Mouse (Mus musculus) liver, postnatal 0 days (tissue): Measurements from ENCODE around the gene Ephx3. TPM values are rescaled to one million over a fixed set of nuclear protein-coding genes. Genes with fewer than 3 reads are reported as not detected.

Experiments
- ATAC-seq: fragments of 200-750 bp; cut with Nextera tagmentation; 2 replicates; pipeline ENCODE4 v1.8.0; 2017; ENCODE audit warnings: mild to moderate bottlenecking, moderate library complexity
- DNase-seq: peaks from one replicate; pipeline ENCODE4 v3.0.0-alpha.2; 2016
- H3K27ac ChIP-seq: fragments of 300-500 bp; sonication (generic); 2 replicates; pipeline ENCODE4 v1.5.1; 2014; ENCODE audit warnings: antibody characterized with exemption, moderate library complexity, mild to moderate bottlenecking, low read depth
- H3K27me3 ChIP-seq: fragments of 300-500 bp; sonication (generic); 2 replicates; pipeline ENCODE4 v1.6.1; 2014; ENCODE audit warnings: low read length, control low read depth, mixed read lengths; ENCODE audit not compliant: insufficient read depth
- H3K36me3 ChIP-seq: fragments of 300-500 bp; sonication (generic); replicated peaks from 2 replicates; pipeline ENCODE4 v1.6.1; 2014; ENCODE audit warnings: mild to moderate bottlenecking, control low read depth, low read length, moderate library complexity, mixed read lengths; ENCODE audit not compliant: insufficient read depth
- H3K4me1 ChIP-seq: fragments of 300-500 bp; sonication (generic); 2 replicates; pipeline ENCODE4 v1.6.1; 2014; ENCODE audit warnings: antibody characterized with exemption, mild to moderate bottlenecking, control low read depth; ENCODE audit not compliant: insufficient read depth
- H3K4me2 ChIP-seq: fragments of 300-500 bp; sonication (generic); 2 replicates; pipeline ENCODE4 v1.6.1; 2014; ENCODE audit warnings: low read depth, mild to moderate bottlenecking, low read length, moderate library complexity, mixed read lengths
- H3K4me3 ChIP-seq: fragments of 300-500 bp; sonication (generic); 2 replicates; pipeline ENCODE4 v1.5.1; 2014; ENCODE audit warnings: low read depth, low read length
- H3K9ac ChIP-seq: fragments of 300-500 bp; sonication (generic); replicated peaks from 2 replicates; pipeline ENCODE4 v1.6.1; 2014; ENCODE audit warnings: mild to moderate bottlenecking, moderate library complexity
- H3K9me3 ChIP-seq: fragments of 300-500 bp; sonication (generic); 2 replicates; pipeline ENCODE4 v1.6.1; 2016; ENCODE audit warnings: mild to moderate bottlenecking, control low read depth, low read length, mixed read lengths
- CTCF ChIP-seq: sonication (generic); IDR thresholded peaks from 2 replicates; pipeline ENCODE4 v1.5.1; 2016; ENCODE audit warnings: antibody characterized with exemption, low read depth
- EP300 ChIP-seq: IDR thresholded peaks from 2 replicates; pipeline ENCODE4 v1.6.1; 2016; ENCODE audit warnings: antibody characterized with exemption, low read depth, mild to moderate bottlenecking
- WGBS: fragments of 180-500 bp; shearing (Covaris S2); extraction: QIAGEN DNeasy Blood & Tissue Kit; methylation state at CpG from one replicate; pipeline ENCODE4 v1.1.7; 2014; ENCODE audit not compliant: insufficient replicate concordance; 5-methylcytosine and 5-hydroxymethylcytosine counted together
- polyA plus RNA-seq: library from polyadenylated mRNA; unstranded; fragments of >200 nt; fragmentation: Nextera tagmentation; extraction: Ambion mirVana; gene quantifications from 2 replicates; pipeline ENCODE4 v1.2.1, GENCODE M21; 2015

Gene Ephx3
- polyA plus RNA-seq, 1 experiment from 2014 or later, result not detected

DNA sequence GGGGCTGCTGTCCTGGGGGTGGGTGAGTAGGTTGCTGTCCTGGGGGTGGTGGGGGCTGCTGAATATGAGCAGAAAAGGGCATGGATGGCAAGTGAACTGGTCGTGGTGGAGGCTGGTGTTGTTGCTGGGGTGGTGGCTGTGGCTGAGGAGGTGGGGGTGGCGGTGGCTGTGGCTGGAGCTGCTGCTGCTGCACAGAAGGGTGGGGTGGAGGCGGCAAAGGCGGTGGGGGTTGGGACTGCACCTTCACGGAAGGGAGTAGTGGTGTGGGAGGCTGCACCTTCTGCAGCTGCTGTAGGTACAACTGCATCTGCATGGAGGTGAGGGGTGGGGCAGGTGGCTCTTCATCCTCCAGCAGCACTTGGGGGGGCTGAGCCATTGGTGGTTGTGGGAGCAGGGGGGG is 11.7 kb upstream of the Ephx3 start:
- no peak overlapping the region for H3K27ac ChIP-seq
- no peak overlapping the region for H3K4me3 ChIP-seq
- peaks cover 96% of the 10 kb centered on the region for H3K36me3 ChIP-seq
- ATAC-seq (no peak), DNase-seq (no peak)
- H3K4me2 ChIP-seq, result no peak overlapping the region
- no peak overlapping the region for H3K9ac ChIP-seq
- no peaks in the 10 kb centered on the region for H3K4me1 ChIP-seq
- no peaks in the 10 kb centered on the region for H3K9me3 ChIP-seq
- H3K27me3 ChIP-seq, result no peaks in the 10 kb centered on the region
- WGBS, result 78% methylated on average over 5 of the region's 5 CpGs
- no peak for TF ChIP-seq EP300
- TF ChIP-seq CTCF, result no peak

DNA sequence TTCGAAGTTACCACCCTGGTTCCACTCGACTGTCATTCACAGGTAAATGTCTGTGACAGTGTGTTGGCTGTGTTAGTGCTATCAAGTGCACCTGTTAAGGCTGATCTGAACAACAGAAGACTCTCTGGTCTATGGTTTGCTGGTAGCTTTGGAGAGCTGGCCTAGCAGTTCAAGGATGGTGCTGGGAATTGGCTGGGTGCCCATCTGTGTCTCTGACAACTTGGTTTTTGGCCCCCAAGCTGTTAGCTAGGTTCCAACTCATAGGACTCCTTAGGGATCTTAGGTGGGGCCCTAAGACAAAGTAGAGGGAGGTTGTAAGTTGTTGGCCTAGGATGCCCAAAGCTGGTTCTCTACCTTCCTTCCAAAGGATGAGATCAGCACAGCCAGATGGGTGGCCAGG is 10.4 kb upstream of the Ephx3 start:
- DNase-seq, result no peak

GRCm38 (mm10) chr17:32197156-32197555 is 7.8 kb upstream of the Ephx3 start:
- H3K9me3 ChIP-seq, result no peaks in the 10 kb centered on the region
- H3K27ac ChIP-seq, result no peak overlapping the region
- no peak overlapping the region for H3K4me3 ChIP-seq
- no peak overlapping the region for H3K9ac ChIP-seq
- no peaks in the 10 kb centered on the region for H3K27me3 ChIP-seq
- TF ChIP-seq CTCF, result no peak
- TF ChIP-seq EP300, result no peak
- WGBS, result 89% methylated on average over 14 of the region's 14 CpGs
- DNase-seq (no peak), ATAC-seq (no peak)
- peaks cover 67% of the 10 kb centered on the region for H3K36me3 ChIP-seq
- H3K4me1 ChIP-seq, result no peaks in the 10 kb centered on the region
- H3K4me2 ChIP-seq, result no peak overlapping the region

More for the DNA sequence above, 10.4 kb upstream of the Ephx3 start:
- Histone ChIP-seq H3K4me3 (no peak overlapping the region), H3K4me1 (no peaks in the 10 kb centered on the region), H3K27ac (no peak overlapping the region), H3K27me3 (no peaks in the 10 kb centered on the region), H3K36me3 (peaks cover 93% of the 10 kb centered on the region), H3K9me3 (no peaks in the 10 kb centered on the region), H3K9ac (no peak overlapping the region), H3K4me2 (no peak overlapping the region)
- ATAC-seq, result no peak
- TF ChIP-seq CTCF, result no peak
- TF ChIP-seq EP300, result no peak
- WGBS, result 83% methylated on average over 2 of the region's 2 CpGs

- no peak overlapping the region for H3K4me2 ChIP-seq
- 57% methylated on average over 5 of the region's 5 CpGs for WGBS
Observed at GRCm38 (mm10) chr17:32195725-32196124, 6.4 kb upstream of the Ephx3 start.

DNA sequence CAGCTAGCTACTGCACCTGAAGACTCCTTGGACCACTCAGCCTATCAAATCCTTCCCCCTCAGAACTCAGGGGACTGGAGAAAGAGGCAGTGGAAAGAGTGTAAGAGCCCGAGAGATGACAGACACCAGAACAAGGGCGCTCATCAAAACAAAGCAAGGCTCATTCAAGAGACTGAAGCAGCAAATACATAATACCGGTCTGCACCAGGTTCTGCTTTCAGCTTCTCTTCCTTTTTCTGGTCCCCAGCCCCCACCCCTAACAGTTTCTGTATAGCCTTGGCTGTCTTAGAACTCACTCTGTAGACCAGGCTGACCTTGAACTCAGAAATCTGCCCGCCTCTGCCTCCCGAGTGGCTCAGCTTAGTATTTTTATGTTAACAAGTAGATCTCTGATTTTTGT is 3.7 kb upstream of the Ephx3 start:
- no peak for ATAC-seq
- TF ChIP-seq CTCF (no peak), EP300 (no peak)
- WGBS, result 63% methylated on average over 5 of the region's 5 CpGs

More at GRCm38 (mm10) chr17:32195725-32196124, 6.4 kb upstream of the Ephx3 start:
- Histone ChIP-seq H3K4me1 (no peaks in the 10 kb centered on the region), H3K27me3 (no peaks in the 10 kb centered on the region), H3K9ac (no peak overlapping the region), H3K27ac (no peak overlapping the region), H3K4me3 (no peak overlapping the region), H3K36me3 (peaks cover 53% of the 10 kb centered on the region), H3K9me3 (no peaks in the 10 kb centered on the region)
- no peak for ATAC-seq
- TF ChIP-seq CTCF (no peak), EP300 (no peak)
- no peak for DNase-seq

GRCm38 (mm10) chr17:32189850-32190249 is 501 bp upstream of the Ephx3 start:
- DNase-seq, result no peak
- H3K36me3 ChIP-seq, result no peaks in the 10 kb centered on the region
- peaks cover 13% of the 10 kb centered on the region for H3K4me1 ChIP-seq
- peaks cover 23% of the 10 kb centered on the region for H3K27me3 ChIP-seq
- H3K4me3 ChIP-seq, result no peak overlapping the region; the same call in 1 of the 2 replicates
- no peak for TF ChIP-seq EP300
- no peak for TF ChIP-seq CTCF
- H3K9me3 ChIP-seq, result no peaks in the 10 kb centered on the region
- 9% methylated on average over 5 of the region's 5 CpGs for WGBS
- no peak overlapping the region for H3K9ac ChIP-seq
- no peak overlapping the region for H3K27ac ChIP-seq
- peak overlapping the region; percentile 60 for H3K4me2 ChIP-seq
- peak; percentile 50; the same call in 1 of the 2 replicates for ATAC-seq

More for the DNA sequence above, 3.7 kb upstream of the Ephx3 start:
- Histone ChIP-seq H3K27me3 (peaks cover 23% of the 10 kb centered on the region), H3K27ac (no peak overlapping the region), H3K4me1 (peaks cover 13% of the 10 kb centered on the region), H3K4me2 (no peak overlapping the region), H3K36me3 (peaks cover 27% of the 10 kb centered on the region), H3K9me3 (no peaks in the 10 kb centered on the region), H3K9ac (no peak overlapping the region), H3K4me3 (no peak overlapping the region)
- no peak for DNase-seq

GRCm38 (mm10) chr17:32183017-32183416 is 6.3 kb downstream of the Ephx3 start:
- TF ChIP-seq EP300, result no peak
- TF ChIP-seq CTCF, result no peak

More at GRCm38 (mm10) chr17:32183017-32183416, 6.3 kb downstream of the Ephx3 start:
- peaks cover under 1% of the 10 kb centered on the region; the same call in 1 of the 2 replicates for H3K27me3 ChIP-seq
- DNase-seq, result no peak
- no peak for ATAC-seq
- 58% methylated on average over 8 of the region's 8 CpGs for WGBS
- no peak overlapping the region for H3K9ac ChIP-seq
- H3K9me3 ChIP-seq, result no peaks in the 10 kb centered on the region
- H3K4me3 ChIP-seq, result no peak overlapping the region
- H3K36me3 ChIP-seq, result no peaks in the 10 kb centered on the region
- H3K4me2 ChIP-seq, result no peak overlapping the region
- no peak overlapping the region for H3K27ac ChIP-seq
- H3K4me1 ChIP-seq, result no peaks in the 10 kb centered on the region
